Mouse (Mus musculus) erythroblast, embryonic 14.5 days (primary cell): ENCODE results near the gene Celf6.

Experiments
- GATA1 ChIP-seq: IDR thresholded peaks from 2 replicates; pipeline ENCODE4 v1.6.1; 2012; ENCODE audit warnings: low read length, inconsistent platforms, mixed read lengths
- TAL1 ChIP-seq: IDR thresholded peaks from 3 replicates; pipeline ENCODE4 v1.6.1; 2012; ENCODE audit warnings: low read length, inconsistent platforms, mixed read lengths

DNA sequence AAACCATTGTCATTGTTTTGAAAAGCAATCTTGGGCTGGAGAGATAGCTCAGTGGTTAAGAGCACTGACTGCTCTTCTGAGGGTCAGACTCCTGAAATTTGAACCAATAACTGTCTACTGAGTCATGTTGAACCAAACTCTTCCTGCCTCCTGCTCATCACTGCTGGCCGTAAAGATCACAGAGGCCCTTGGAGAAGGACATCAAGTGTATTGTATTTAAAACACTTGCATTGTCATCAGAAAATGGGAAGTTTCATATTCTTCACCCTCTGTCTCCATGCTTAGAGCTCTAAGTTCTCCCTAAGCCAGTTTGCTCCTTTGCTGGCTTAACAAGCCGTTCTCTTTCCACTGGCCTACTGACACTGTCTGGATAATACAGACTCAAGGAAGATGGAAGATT, 49.4 kb upstream of the Celf6 start:
- TF ChIP-seq TAL1 (no peak), GATA1 (no peak)
